ENCODE assay signal across 8 mouse cellular contexts in the genomic region with DNA sequence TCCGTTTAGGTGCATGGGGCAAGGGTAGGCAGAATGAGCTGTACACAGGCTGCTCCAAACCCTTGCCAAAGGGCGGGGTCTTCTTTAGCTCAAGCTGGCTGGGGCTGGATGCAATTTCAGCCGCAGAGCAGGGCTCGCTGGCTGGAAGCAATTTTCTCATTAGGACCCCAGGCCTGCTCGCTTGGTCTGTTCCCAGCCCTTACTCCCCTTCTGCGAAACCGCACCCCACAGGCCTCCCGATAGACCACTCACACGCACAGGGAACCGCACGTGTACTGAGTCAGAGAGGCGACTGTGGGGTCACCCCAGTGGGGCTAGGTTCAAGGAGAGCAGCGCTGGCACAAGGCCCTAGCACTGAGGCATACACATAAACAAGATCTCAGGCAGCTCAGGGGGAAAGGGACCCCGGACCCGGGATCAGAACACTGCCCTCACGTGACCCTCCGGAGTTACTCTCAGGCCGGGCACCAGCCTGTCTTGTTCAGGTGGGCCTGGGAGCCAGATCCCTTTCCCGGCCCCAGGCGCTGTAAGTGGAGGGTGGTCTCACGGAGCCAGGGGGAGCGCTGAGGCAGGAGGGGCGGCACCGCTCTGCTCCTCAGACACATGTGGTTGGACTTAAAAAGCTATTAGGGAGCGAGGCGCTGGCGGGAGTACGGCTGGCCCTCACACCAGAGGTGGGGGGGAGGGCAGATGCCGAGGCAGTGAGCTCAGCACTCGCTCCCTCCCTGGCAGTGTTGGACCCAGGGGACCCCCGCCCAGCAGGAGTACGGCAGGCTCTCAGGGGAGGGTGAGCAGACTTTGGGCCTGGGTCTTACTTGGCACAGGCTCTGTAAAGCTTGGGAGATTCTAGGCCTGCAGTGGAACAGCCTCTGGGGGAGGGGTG. TPM values are rescaled to one million over a fixed set of nuclear protein-coding genes. Genes with fewer than 3 reads are reported as not detected.
DNase-seq lines count a peak whose midpoint lies in the region; ATAC-seq and TF ChIP-seq lines count a peak whose summit lies in the region.

No protein-coding gene starts in this region.

- no peak overlapping the region for H3K27ac ChIP-seq in ES-Bruce4 (ENCODE audit: insufficient read depth, low read length)
- peak overlapping the region; percentile 91 for H3K27ac ChIP-seq in gastrocnemius, adult 2 months
- H3K27ac ChIP-seq in hindbrain, embryonic 14.5 days = peak overlapping the region; percentile 81
- H3K27ac ChIP-seq in midbrain, embryonic 10.5 days (replicated peaks) = peak overlapping the region; percentile 58; the same call in 1 of the 2 replicates

- peak; percentile 41; the same call in 1 of the 2 replicates for ATAC-seq in hindbrain, embryonic 14.5 days (ENCODE audit: low FRiP score)

- TF ChIP-seq CTCF in ES-Bruce4 (IDR thresholded peaks at IDR 0.05; ENCODE audit: low read depth, low read length) = no peak
- TF ChIP-seq CTCF in gastrocnemius, adult 2 months (IDR thresholded peaks at IDR 0.05) = no peak

- H3K4me2 ChIP-seq in hindbrain, embryonic 14.5 days (replicated peaks) = peak overlapping the region; percentile 30

- peak overlapping the region; percentile 19 for H3K4me3 ChIP-seq in ES-Bruce4 (ENCODE audit: low read depth, low read length)
- peak overlapping the region; percentile 60 for H3K4me3 ChIP-seq in gastrocnemius, adult 2 months
- no peak overlapping the region for H3K4me3 ChIP-seq in hindbrain, embryonic 14.5 days (replicated peaks; ENCODE audit: low read length)
- peak overlapping the region; percentile 33 for H3K4me3 ChIP-seq in midbrain, embryonic 10.5 days

- no peaks in the 10 kb centered on the region for H3K36me3 ChIP-seq in ES-Bruce4 (ENCODE audit: control insufficient read depth, insufficient read depth, low read length, poor library complexity, severe bottlenecking)
- no peaks in the 10 kb centered on the region for H3K36me3 ChIP-seq in hindbrain, embryonic 14.5 days (replicated peaks; ENCODE audit: control insufficient read depth, insufficient read depth)
- no peaks in the 10 kb centered on the region for H3K36me3 ChIP-seq in midbrain, embryonic 10.5 days

- H3K9me3 ChIP-seq in ES-Bruce4 (replicated peaks; ENCODE audit: control insufficient read depth, insufficient read depth, low read length, poor library complexity, severe bottlenecking) = no peaks in the 10 kb centered on the region
- no peaks in the 10 kb centered on the region for H3K9me3 ChIP-seq in hindbrain, embryonic 14.5 days (ENCODE audit: control insufficient read depth, low read length)
- no peaks in the 10 kb centered on the region for H3K9me3 ChIP-seq in midbrain, embryonic 10.5 days (replicated peaks)

- DNase-seq in WW6 (ENCODE audit: low read depth, low spot score) = peak; percentile 38
- peak; percentile 88 for DNase-seq in gastrocnemius, adult 2 months
- no peak for DNase-seq in hindbrain, embryonic 14.5 days (ENCODE audit: low spot score)
- peak; percentile 57 for DNase-seq in midbrain, embryonic 10.5 days (ENCODE audit: low spot score)
- DNase-seq in layer of hippocampus, postnatal 14 days (ENCODE audit: low spot score in 2 of 2) = no peak
- DNase-seq in right cerebral cortex, adult 18-20 months = no peak
- DNase-seq in adrenal gland, adult 2 months = no peak

- TF ChIP-seq POLR2A in ES-Bruce4 (IDR thresholded peaks at IDR 0.05; ENCODE audit: insufficient read depth, low read length) = no peak

- H3K9ac ChIP-seq in ES-Bruce4 (ENCODE audit: low read depth, poor library complexity, severe bottlenecking) = peak overlapping the region; percentile 40
- no peak overlapping the region; the same call in 1 of the 2 replicates for H3K9ac ChIP-seq in hindbrain, embryonic 14.5 days

- intact Hi-C loops in gastrocnemius, adult 2 months (cut with DNase I) = no loop called here

- no peak for TF ChIP-seq EP300 in ES-Bruce4 (IDR thresholded peaks at IDR 0.05; ENCODE audit: insufficient read depth, low read depth, low read length)

- 7% methylated on average over 32 of the region's 32 CpGs for whole genome bisulfite sequencing in hindbrain, embryonic 14.5 days
- WGBS in midbrain, embryonic 10.5 days = 1% methylated on average over 32 of the region's 32 CpGs

- no peaks in the 10 kb centered on the region for H3K27me3 ChIP-seq in ES-Bruce4 (ENCODE audit: control insufficient read depth, insufficient read depth, low read length, poor library complexity, severe bottlenecking)
- H3K27me3 ChIP-seq in hindbrain, embryonic 14.5 days (ENCODE audit: control insufficient read depth, insufficient read depth, low read length) = peaks cover 92% of the 10 kb centered on the region
- peaks cover 100% of the 10 kb centered on the region for H3K27me3 ChIP-seq in midbrain, embryonic 10.5 days (ENCODE audit: low read depth, poor library complexity, severe bottlenecking)

- H3K4me1 ChIP-seq in ES-Bruce4 (ENCODE audit: control insufficient read depth, insufficient read depth, low read length) = peaks cover 8% of the 10 kb centered on the region
- H3K4me1 ChIP-seq in hindbrain, embryonic 14.5 days (replicated peaks; ENCODE audit: control insufficient read depth, insufficient read depth, low read length) = peaks cover 70% of the 10 kb centered on the region
- peaks cover 73% of the 10 kb centered on the region for H3K4me1 ChIP-seq in midbrain, embryonic 10.5 days

RNA-seq across cellular contexts. Expression of gene G430095P16Rik, which starts 19.6 kb away (rescaled TPM):
- polyA plus RNA-seq in ES-Bruce4 (2011; ENCODE audit: insufficient read depth, insufficient read length, low read depth, missing spikeins) = not detected in 2 replicates
- under 1 TPM; 0.36 to 0.78 TPM for total RNA-seq in gastrocnemius, adult 2 months (2021)
- polyA plus RNA-seq in hindbrain, embryonic 14.5 days (2014; fragmentation: Nextera tagmentation; extraction: Ambion mirVana) = 0.55 and 0.71 TPM in 2 replicates
- polyA plus RNA-seq in midbrain, embryonic 10.5 days (2016; fragmentation: Nextera tagmentation; extraction: Ambion mirVana) = 1.1 and 1.4 TPM in 2 replicates
- not detected for total RNA-seq in layer of hippocampus, postnatal 14 days (2021)
- under 1 TPM in 1 of 2 experiments, not detected in 1; 0.59 TPM for total RNA-seq in adrenal gland, adult 2 months (2021)
- 0.26 and 0.76 TPM in 2 replicates for polyA plus RNA-seq in adrenal gland, adult 2 months (2012; rRNA removed)

RNA-seq across cellular contexts. Expression of gene Lyl1, which starts 41.2 kb away (rescaled TPM):
- polyA plus RNA-seq in ES-Bruce4 (2011; ENCODE audit: insufficient read depth, insufficient read length, low read depth, missing spikeins) = not detected in 2 replicates
- 1 to 10 TPM; 1.1 to 1.3 TPM for total RNA-seq in gastrocnemius, adult 2 months (2021)
- 3.8 and 5.1 TPM in 2 replicates for polyA plus RNA-seq in hindbrain, embryonic 14.5 days (2014; fragmentation: Nextera tagmentation; extraction: Ambion mirVana)
- polyA plus RNA-seq in midbrain, embryonic 10.5 days (2016; fragmentation: Nextera tagmentation; extraction: Ambion mirVana) = 4.8 and 5.8 TPM in 2 replicates
- total RNA-seq in layer of hippocampus, postnatal 14 days (2021) = 1 to 10 TPM; 3.4 to 4.2 TPM
- 1 to 10 TPM; 2.7 to 4.4 TPM for total RNA-seq in adrenal gland, adult 2 months (2021)
- polyA plus RNA-seq in adrenal gland, adult 2 months (2012; rRNA removed) = 8.2 and 10.9 TPM in 2 replicates

RNA-seq across cellular contexts. Expression of gene Nacc1, which starts 54.8 kb away (rescaled TPM):
- 89.7 and 97.9 TPM in 2 replicates for polyA plus RNA-seq in ES-Bruce4 (2011; ENCODE audit: insufficient read depth, insufficient read length, low read depth, missing spikeins)
- 10 to 100 TPM; 18.7 to 24.3 TPM for total RNA-seq in gastrocnemius, adult 2 months (2021)
- 17.8 and 18.1 TPM in 2 replicates for polyA plus RNA-seq in hindbrain, embryonic 14.5 days (2014; fragmentation: Nextera tagmentation; extraction: Ambion mirVana)
- polyA plus RNA-seq in midbrain, embryonic 10.5 days (2016; fragmentation: Nextera tagmentation; extraction: Ambion mirVana) = 24.8 and 26.3 TPM in 2 replicates
- total RNA-seq in layer of hippocampus, postnatal 14 days (2021) = 10 to 100 TPM; 84.0 to 85.6 TPM
- 10 to 100 TPM; 78.4 to 80.7 TPM for total RNA-seq in adrenal gland, adult 2 months (2021)
- polyA plus RNA-seq in adrenal gland, adult 2 months (2012; rRNA removed) = 98.7 and 120 TPM in 2 replicates

RNA-seq across cellular contexts. Expression of gene Trmt1, which starts 56.3 kb away (rescaled TPM):
- 77.6 and 79.8 TPM in 2 replicates for polyA plus RNA-seq in ES-Bruce4 (2011; ENCODE audit: insufficient read depth, insufficient read length, low read depth, missing spikeins)
- 10 to 100 TPM; 45.6 to 57.5 TPM for total RNA-seq in gastrocnemius, adult 2 months (2021)
- 55.2 and 62.1 TPM in 2 replicates for polyA plus RNA-seq in hindbrain, embryonic 14.5 days (2014; fragmentation: Nextera tagmentation; extraction: Ambion mirVana)
- polyA plus RNA-seq in midbrain, embryonic 10.5 days (2016; fragmentation: Nextera tagmentation; extraction: Ambion mirVana) = 56.4 and 58.1 TPM in 2 replicates
- 10 to 100 TPM; 82.9 to 97.3 TPM for total RNA-seq in layer of hippocampus, postnatal 14 days (2021)
- total RNA-seq in adrenal gland, adult 2 months (2021) = 10 to 100 TPM; 57.0 to 68.5 TPM
- polyA plus RNA-seq in adrenal gland, adult 2 months (2012; rRNA removed) = 150 and 160 TPM in 2 replicates

RNA-seq across cellular contexts. Expression of gene Nfix, which starts 57.7 kb away (rescaled TPM):
- 1.2 and 1.8 TPM in 2 replicates for polyA plus RNA-seq in ES-Bruce4 (2011; ENCODE audit: insufficient read depth, insufficient read length, low read depth, missing spikeins)
- 100 to 1,000 TPM; 465 to 558 TPM for total RNA-seq in gastrocnemius, adult 2 months (2021)
- 78.8 and 82.4 TPM in 2 replicates for polyA plus RNA-seq in hindbrain, embryonic 14.5 days (2014; fragmentation: Nextera tagmentation; extraction: Ambion mirVana)
- polyA plus RNA-seq in midbrain, embryonic 10.5 days (2016; fragmentation: Nextera tagmentation; extraction: Ambion mirVana) = 0.49 and 1.2 TPM in 2 replicates
- total RNA-seq in layer of hippocampus, postnatal 14 days (2021) = 100 to 1,000 TPM; 519 to 562 TPM
- total RNA-seq in adrenal gland, adult 2 months (2021) = 100 to 1,000 TPM in 1 of 2 experiments, 10 to 100 TPM in 1; 91.3 to 113 TPM
- polyA plus RNA-seq in adrenal gland, adult 2 months (2012; rRNA removed) = 47.0 and 59.9 TPM in 2 replicates

Comparison
In these comparisons a context has a peak if more than half of its experiments do, and no peak if none do; other contexts are left out.
1. DNase-seq: peak in WW6 (single experiment), gastrocnemius, adult 2 months (single experiment) and midbrain, embryonic 10.5 days (single experiment); none in hindbrain, embryonic 14.5 days (single experiment), layer of hippocampus, postnatal 14 days (0 of 2), right cerebral cortex, adult 18-20 months (single experiment) and adrenal gland, adult 2 months (single experiment).